Mouse (Mus musculus) heart, postnatal 0 days (tissue): ENCODE measurements around the gene Mgat3. TPM values are rescaled to one million over a fixed set of nuclear protein-coding genes. Genes with fewer than 3 reads are reported as not detected.

Source experiments
- ATAC-seq: fragments of 200-750 bp; cut with Nextera tagmentation; 2 replicates; pipeline ENCODE4 v1.8.0; 2017; ENCODE audit warnings: low read depth, moderate number of reproducible peaks, moderate library complexity; ENCODE audit not compliant: insufficient read depth
- DNase-seq: peaks from one replicate; pipeline ENCODE4 v3.0.0-alpha.2; 2016; ENCODE audit warnings: low spot score
- H3K27ac ChIP-seq: fragments of 300-500 bp; sonication (generic); 2 replicates; pipeline ENCODE4 v1.5.1; 2014; ENCODE audit warnings: low read depth, mild to moderate bottlenecking
- H3K27me3 ChIP-seq: fragments of 300-500 bp; sonication (generic); 2 replicates; pipeline ENCODE4 v1.6.1; 2014; ENCODE audit warnings: low read length, mixed read lengths; ENCODE audit not compliant: control insufficient read depth, insufficient read depth
- H3K36me3 ChIP-seq: fragments of 300-500 bp; sonication (generic); replicated peaks from 2 replicates; pipeline ENCODE4 v1.6.1; 2014; ENCODE audit warnings: low read length, mixed read lengths; ENCODE audit not compliant: control insufficient read depth, insufficient read depth
- H3K4me1 ChIP-seq: fragments of 300-500 bp; sonication (generic); 2 replicates; pipeline ENCODE4 v1.6.1; 2014; ENCODE audit warnings: antibody characterized with exemption; ENCODE audit not compliant: control insufficient read depth, insufficient read depth
- H3K4me2 ChIP-seq: fragments of 300-500 bp; sonication (generic); 2 replicates; pipeline ENCODE4 v1.6.1; 2014; ENCODE audit warnings: low read depth, mild to moderate bottlenecking, low read length, moderate library complexity
- H3K4me3 ChIP-seq: fragments of 300-500 bp; sonication (generic); 2 replicates; pipeline ENCODE4 v1.5.1; 2014; ENCODE audit warnings: low read depth, low read length
- H3K9ac ChIP-seq: fragments of 300-500 bp; sonication (generic); replicated peaks from 2 replicates; pipeline ENCODE4 v1.6.1; 2014; ENCODE audit warnings: low read depth, low read length, mixed read lengths
- H3K9me3 ChIP-seq: fragments of 300-500 bp; sonication (generic); replicated peaks from 2 replicates; pipeline ENCODE4 v1.6.1; 2016; ENCODE audit warnings: low read length; ENCODE audit not compliant: control insufficient read depth
- CTCF ChIP-seq: IDR thresholded peaks from 2 replicates; pipeline ENCODE4 v1.5.1; 2016; ENCODE audit warnings: antibody characterized with exemption, control low read depth, low read depth
- EP300 ChIP-seq: IDR thresholded peaks from 2 replicates; pipeline ENCODE4 v1.6.1; 2016; ENCODE audit warnings: antibody characterized with exemption, low read depth
- WGBS: fragments of 180-500 bp; shearing (Covaris S2); extraction: QIAGEN DNeasy Blood & Tissue Kit; methylation state at CpG from one replicate; pipeline ENCODE4 v1.1.7; 2014; 5-methylcytosine and 5-hydroxymethylcytosine counted together
- polyA plus RNA-seq: library from polyadenylated mRNA; unstranded; fragments of >200 nt; fragmentation: Nextera tagmentation; extraction: Ambion mirVana; gene quantifications from 2 replicates; pipeline ENCODE4 v1.2.1, GENCODE M21; 2015
- total RNA-seq: library from RNA; depleted of rRNA; stranded (reverse); fragments of >200 nt; gene quantifications from 2 replicates; pipeline ENCODE4 v1.2.3, GENCODE M21; 2014; ENCODE audit warnings: low replicate concordance

The Mgat3 gene
- total and polyA plus RNA-seq, 2 experiments from 2014 or later: 0.23 to 1.9 TPM

DNA sequence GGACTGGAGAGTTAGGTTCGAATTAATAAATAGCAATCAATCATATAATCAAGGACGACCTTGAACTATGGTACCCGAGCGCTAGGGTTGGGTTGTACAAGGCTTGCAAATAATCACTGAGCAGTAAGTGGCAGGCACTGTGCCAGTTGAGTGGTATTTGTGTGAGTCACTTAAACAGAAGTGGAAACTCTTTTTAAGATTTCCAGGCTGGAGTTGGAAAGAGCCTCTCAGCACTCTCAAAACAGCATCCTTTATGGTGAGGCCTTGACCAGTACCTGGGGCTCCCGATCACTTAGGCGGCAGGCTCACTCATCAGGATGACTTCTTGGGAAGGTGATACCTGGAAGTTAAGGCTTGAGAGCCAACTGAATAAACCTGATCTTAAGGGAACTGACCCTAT is 80.7 kb downstream of the Mgat3 start:
- no peak for ATAC-seq
- WGBS: 25% methylated on average over 6 of the region's 6 CpGs
- Histone ChIP-seq H3K9ac (peak overlapping the region; percentile 68), H3K27ac (peak overlapping the region; percentile 98), H3K27me3 (no peaks in the 10 kb centered on the region), H3K9me3 (no peaks in the 10 kb centered on the region), H3K36me3 (peaks cover 32% of the 10 kb centered on the region), H3K4me2 (peak overlapping the region; percentile 95), H3K4me3 (peak overlapping the region; percentile 79), H3K4me1 (peaks cover 38% of the 10 kb centered on the region)
- DNase-seq: peak; percentile 71
- no peak for TF ChIP-seq CTCF
- TF ChIP-seq EP300: no peak

DNA sequence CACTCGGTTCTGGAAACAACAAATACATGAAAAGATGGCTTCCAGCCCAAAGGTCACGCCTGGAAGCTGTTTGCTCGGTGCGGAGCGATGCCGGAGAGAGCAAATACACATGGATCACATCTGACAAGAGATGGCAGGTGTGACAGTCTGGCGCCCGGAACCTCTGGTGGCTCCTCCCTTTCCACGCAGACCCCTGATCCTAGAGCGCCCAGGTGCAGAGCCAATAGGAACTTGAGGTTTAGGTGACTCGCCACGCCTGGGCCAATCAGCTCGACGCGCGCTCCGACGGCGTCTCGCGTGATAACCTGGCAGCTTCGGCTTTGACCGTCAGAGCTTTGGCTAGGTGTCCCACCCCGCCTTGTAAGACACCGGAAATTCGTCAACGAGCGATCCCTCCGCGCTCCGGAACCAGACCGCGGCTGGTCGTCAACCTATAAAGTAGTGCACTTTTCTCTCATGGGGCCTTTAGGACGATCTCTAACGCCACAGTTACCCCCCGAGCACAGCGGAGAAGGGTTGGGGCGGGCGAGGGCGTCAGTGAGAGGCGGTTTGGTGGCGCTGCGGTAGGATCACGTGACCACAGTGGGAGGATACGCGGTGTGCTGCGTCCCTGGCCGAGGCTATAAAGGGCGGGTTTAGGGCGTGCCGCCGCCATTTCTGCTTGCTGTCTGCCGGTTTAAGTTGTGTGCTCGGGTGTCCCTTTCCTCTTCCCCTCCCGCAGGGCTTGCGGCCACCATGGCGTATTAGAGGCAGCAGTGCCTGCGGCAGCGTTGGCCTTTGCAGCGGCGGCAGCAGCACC is 81.5 kb downstream of the Mgat3 start, which contains the start of gene Atf4:
Atf4 (plus strand) TSS at position 338 of the 799 bp plus-strand sequence.
- Histone ChIP-seq H3K27ac (peak within 1 kb of the TSS; percentile 98), H3K4me1 (peaks cover 33% of the 10 kb centered on the region), H3K9me3 (no peaks in the 10 kb centered on the region), H3K4me3 (peak within 1 kb of the TSS; percentile 79), H3K27me3 (no peaks in the 10 kb centered on the region), H3K4me2 (peak within 1 kb of the TSS; percentile 95), H3K36me3 (peaks cover 30% of the 10 kb centered on the region), H3K9ac (peak within 1 kb of the TSS; percentile 97)
- peak; percentile 82 for TF ChIP-seq EP300
- no peak for TF ChIP-seq CTCF
- peak; percentile 89 for ATAC-seq
- DNase-seq: peak; percentile 98
- under 1% methylated on average over 61 of the region's 62 CpGs for WGBS

DNA sequence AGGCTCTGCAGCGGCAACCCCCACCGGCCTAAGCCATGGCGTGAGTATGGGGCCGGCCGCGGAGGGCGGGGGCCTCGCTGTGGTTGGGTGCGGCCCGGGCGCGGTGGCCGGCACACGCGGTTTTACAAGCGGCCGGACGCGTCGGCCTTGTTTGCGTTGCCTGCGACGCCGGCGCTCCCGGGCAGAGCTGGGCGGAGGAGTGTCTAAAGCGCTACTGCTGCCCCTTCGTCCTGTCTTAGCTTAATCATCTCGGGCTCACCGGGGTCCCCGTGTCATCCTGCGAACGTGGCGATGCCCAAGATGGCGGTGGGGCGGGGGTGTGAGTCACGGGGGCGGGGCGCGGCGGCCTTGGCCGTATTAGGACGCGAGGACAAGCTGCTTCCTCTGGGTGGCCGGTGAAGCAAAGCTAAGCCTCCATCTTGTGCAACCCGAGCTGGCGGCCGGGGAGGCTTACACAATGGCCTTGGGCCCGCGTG is 82.2 kb downstream of the Mgat3 start:
- peak; percentile 70 for ATAC-seq
- H3K27me3 ChIP-seq: no peaks in the 10 kb centered on the region
- H3K4me1 ChIP-seq: peaks cover 33% of the 10 kb centered on the region
- H3K4me2 ChIP-seq: peak overlapping the region; percentile 95
- peak overlapping the region; percentile 98 for H3K27ac ChIP-seq
- H3K9ac ChIP-seq: peak overlapping the region; percentile 97
- DNase-seq: peak; percentile 94
- H3K4me3 ChIP-seq: peak overlapping the region; percentile 79
- TF ChIP-seq EP300 (no peak; the same call in 1 of the 2 replicates), CTCF (no peak)
- H3K9me3 ChIP-seq: no peaks in the 10 kb centered on the region
- peaks cover 34% of the 10 kb centered on the region for H3K36me3 ChIP-seq
- under 1% methylated on average over 50 of the region's 51 CpGs for WGBS

GRCm38 (mm10) chr15:80256242-80256641 is 82.7 kb downstream of the Mgat3 start:
- DNase-seq (no peak), ATAC-seq (no peak)
- Histone ChIP-seq H3K27ac (peak overlapping the region; percentile 98), H3K4me1 (peaks cover 28% of the 10 kb centered on the region; the same call in 1 of the 2 replicates), H3K9ac (peak overlapping the region; percentile 97), H3K4me2 (peak overlapping the region; percentile 95), H3K4me3 (peak overlapping the region; percentile 79), H3K9me3 (no peaks in the 10 kb centered on the region), H3K27me3 (no peaks in the 10 kb centered on the region), H3K36me3 (peaks cover 34% of the 10 kb centered on the region)
- WGBS: 3% methylated on average over 16 of the region's 16 CpGs
- no peak for TF ChIP-seq CTCF
- TF ChIP-seq EP300: no peak

DNA sequence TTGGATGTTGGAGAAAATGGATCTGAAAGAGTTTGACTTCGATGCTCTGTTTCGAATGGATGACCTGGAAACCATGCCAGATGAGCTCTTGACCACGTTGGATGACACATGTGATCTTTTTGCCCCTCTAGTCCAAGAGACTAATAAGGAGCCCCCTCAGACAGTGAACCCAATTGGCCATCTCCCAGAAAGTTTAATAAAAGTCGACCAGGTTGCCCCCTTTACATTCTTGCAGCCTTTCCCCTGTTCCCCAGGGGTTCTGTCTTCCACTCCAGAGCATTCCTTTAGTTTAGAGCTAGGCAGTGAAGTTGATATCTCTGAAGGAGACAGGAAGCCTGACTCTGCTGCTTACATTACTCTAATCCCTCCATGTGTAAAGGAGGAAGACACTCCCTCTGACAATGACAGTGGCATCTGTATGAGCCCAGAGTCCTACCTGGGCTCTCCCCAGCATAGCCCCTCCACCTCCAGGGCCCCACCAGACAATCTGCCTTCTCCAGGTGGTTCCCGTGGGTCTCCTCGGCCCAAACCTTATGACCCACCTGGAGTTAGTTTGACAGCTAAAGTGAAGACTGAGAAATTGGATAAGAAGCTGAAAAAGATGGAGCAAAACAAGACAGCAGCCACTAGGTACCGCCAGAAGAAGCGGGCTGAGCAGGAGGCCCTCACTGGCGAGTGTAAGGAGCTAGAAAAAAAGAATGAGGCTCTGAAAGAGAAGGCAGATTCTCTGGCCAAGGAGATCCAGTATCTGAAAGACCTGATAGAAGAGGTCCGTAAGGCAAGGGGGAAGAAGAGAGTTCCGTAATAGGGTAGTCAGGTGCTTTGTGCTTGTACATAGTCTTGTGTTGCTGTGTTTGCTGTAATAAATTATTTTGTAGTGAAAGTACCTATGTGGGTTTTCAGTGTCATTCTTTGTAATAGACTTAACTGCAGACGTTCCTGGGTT is 83.4 kb downstream of the Mgat3 start:
- Histone ChIP-seq H3K9me3 (no peaks in the 10 kb centered on the region), H3K27me3 (no peaks in the 10 kb centered on the region), H3K4me1 (peaks cover 21% of the 10 kb centered on the region; the same call in 1 of the 2 replicates), H3K27ac (peak overlapping the region; percentile 98), H3K9ac (peak overlapping the region; percentile 97), H3K4me2 (peak overlapping the region; percentile 95), H3K36me3 (peaks cover 34% of the 10 kb centered on the region), H3K4me3 (peak overlapping the region; percentile 79)
- WGBS: 45% methylated on average over 12 of the region's 12 CpGs
- ATAC-seq (no peak), DNase-seq (no peak)
- TF ChIP-seq CTCF (no peak), EP300 (0 out of 2 replicates have a peak, but pooled peaks have one; percentile 17)
